Mouse (Mus musculus): ENCODE measurements around the gene Zfp979. TPM values are rescaled to one million over a fixed set of nuclear protein-coding genes. Genes with fewer than 3 reads are reported as not detected.

Zfp979 gene
- total RNA-seq, 2 experiments from 2014 or later, result 1.2 to 1.6 TPM

DNA sequence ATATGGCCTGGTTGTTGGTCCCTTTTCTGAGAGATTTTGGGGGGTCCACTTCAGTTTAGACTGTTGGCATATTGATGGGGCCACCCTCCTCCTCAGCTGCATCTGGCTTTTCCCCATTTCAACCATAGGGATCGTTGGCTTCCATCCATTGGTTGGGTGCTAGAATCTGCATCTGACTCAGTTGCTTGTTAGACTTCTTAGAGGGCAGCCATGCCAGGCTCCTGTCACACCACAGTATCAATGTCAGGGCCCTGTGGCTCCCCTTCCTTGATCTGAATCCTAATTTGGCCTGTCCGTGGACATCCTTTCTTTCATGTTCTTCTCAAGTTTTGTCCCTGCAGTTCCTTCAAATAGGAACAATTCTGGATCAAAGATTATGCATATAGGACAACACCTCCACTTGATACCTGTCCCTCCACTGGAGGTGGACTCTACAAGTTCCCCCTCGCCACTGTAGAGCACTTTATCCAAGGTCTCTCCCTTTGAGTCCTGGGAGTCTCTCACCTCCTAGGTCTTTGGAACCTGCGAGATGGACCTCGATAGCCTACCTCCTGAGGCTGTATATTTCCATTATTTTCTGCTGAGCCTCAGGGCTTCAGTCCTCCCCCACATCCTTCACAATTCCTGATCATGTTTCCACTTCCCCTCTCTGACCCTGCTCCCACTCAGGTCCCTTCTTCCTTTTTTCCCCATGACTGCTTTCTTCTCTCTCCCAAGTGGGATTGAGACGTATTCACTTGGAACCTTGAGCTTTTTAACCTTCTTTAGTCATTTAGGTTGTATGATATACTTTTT lies 76.7 kb downstream of the Zfp979 start:
- H3K27ac ChIP-seq, result no peak overlapping the region
- no peak for TF ChIP-seq CTCF (IDR thresholded peaks at IDR 0.05)
- DNase-seq, result no peak
- intact Hi-C loops (cut with DNase I), result no loop called here
- H3K4me3 ChIP-seq, result no peak overlapping the region

Other genes with a start within 250 kb of the Zfp979 start
- 1 to 10 TPM; 2.7 to 5.6 TPM for gene Zfp982, start 150.1 kb downstream of the Zfp979 start, total RNA-seq (2021)
- gene Gm16503, start 102.3 kb downstream of the Zfp979 start, total RNA-seq (2021), result under 1 TPM; 0.13 to 0.14 TPM
- not detected for gene Zfp985, start 89.2 kb downstream of the Zfp979 start, total RNA-seq (2021)
- gene Zfp534, start 60.0 kb upstream of the Zfp979 start, total RNA-seq (2021), result not detected
- gene Zfp984, start 167.3 kb upstream of the Zfp979 start, total RNA-seq (2021), result 1 to 10 TPM; 1.1 TPM
- 1 to 10 TPM; 8.6 to 9.5 TPM for gene Zfp933, start 205.9 kb upstream of the Zfp979 start, total RNA-seq (2021)
- gene Miip, start 226.3 kb upstream of the Zfp979 start, total RNA-seq (2021), result 1 to 10 TPM; 5.1 to 5.5 TPM
- 1 to 10 TPM; 7.3 to 7.7 TPM for gene Fv1, start 226.5 kb upstream of the Zfp979 start, total RNA-seq (2021)